Mouse (Mus musculus): ENCODE measurements at regions not wholly inside any gene's neighbourhood (a gene's known extent, or its start where the extent isn't known, plus 50 kb on each side); places are given as distances from the start of the nearest gene placed in this dataset.
"Not testable (repeated sequence)": the region's sequence is repeated elsewhere in the genome, so short reads cannot be mapped to it uniquely, and the experiment has no call there.

DNA sequence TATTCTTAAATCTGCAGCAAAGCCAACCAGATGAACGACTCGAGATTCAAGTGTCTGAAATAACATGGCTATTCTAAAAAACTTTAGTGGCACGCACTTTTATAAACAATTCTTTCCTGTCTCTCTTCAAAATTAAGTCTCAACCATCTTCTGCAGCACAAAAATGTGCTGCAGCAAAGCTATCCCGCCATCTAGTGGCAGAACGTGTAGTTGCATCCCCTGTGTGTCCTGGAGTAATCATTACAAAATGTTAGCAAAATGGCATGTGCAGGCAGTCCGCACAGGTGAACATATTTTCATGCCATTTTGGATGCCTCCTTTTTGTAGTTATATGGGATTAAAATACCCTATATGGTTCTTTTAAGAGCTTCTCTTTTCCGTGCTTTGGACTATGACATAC lies 293.1 kb upstream of the Slc7a14 start:
- DNase-seq = peak; percentile 65

- not testable (repeated sequence) for DNase-seq
Measured at GRCm38 (mm10) chr3:31596581-31596980, 286.4 kb upstream of the Slc7a14 start.

GRCm38 (mm10) chr3:31585971-31586370 lies 275.8 kb upstream of the Slc7a14 start:
- DNase-seq = peak; percentile 21

DNA sequence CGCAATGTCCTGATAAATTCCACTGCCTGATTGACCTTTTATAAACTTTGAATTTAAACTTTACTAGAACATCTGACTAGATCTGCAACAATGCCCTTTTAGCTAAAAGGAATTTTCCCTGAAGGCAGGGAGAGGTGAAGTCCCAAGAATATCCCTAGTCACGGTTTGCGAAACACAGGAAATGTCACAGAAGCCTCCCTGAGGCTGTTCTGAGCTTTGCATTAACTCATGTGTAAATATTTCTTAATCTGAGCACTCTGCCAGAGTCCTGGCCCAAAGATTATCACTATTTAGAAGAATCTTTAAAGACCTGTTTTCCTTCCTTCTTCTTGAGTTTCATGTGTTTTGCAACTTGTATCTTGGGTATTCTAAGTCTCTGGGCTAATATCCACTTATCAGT lies 263.7 kb upstream of the Slc7a14 start:
- no peak for DNase-seq

All from right cerebral cortex, adult 18-20 months (tissue).